Mouse (Mus musculus): Measurements from ENCODE around the gene Ackr2. TPM values are rescaled to one million over a fixed set of nuclear protein-coding genes. Genes with fewer than 3 reads are reported as not detected.

The Ackr2 gene
- total RNA-seq, 2 experiments from 2014 or later, result 5.9 to 9.5 TPM

DNA sequence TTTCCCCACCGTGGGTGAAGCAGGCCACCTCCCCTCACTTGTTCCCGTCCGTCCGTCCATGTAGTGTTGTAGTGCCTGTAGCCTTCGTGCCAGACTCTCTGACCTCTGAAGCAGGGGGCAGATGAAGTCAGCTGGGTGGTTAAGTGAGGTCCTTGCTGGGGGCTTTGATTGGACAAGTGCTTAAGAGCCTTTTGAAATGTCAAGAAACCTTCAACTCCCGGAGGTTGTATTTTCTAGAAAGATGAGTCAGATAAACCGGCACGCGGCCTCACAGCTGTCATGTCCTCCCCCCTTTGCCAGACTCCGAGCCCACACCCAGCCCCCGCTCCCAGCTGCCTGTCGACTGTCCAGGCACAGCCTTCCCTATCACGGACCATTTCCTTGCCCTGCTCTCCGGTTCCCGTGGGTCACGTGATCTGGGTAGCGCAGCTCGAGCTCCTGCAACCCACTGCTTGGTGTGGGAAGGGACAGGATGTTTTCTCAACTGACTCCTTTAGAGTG is 7.7 kb upstream of the Ackr2 start:
- peak; percentile 59 to 72 for DNase-seq (ENCODE audit: low spot score in 2 of 2)

DNA sequence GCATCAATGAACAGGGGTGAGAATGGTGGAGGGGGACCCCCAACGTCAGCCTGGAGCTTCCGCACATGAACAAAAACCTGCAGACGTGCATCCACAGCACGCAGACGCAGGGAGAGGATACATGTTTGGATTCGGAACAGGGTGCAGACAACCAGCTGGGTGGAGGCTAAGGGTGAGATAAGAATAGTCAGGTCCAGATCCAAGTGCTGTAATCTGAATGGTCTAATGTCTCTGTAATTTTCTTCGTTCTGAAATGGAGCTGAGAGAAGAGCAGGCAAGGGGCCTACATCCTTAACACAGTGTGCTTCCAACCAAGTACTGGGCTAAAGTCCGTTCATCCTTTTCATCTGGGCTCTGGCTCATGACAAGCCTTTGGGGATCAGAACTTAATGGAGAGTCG is 6.9 kb upstream of the Ackr2 start:
- DNase-seq (ENCODE audit: low spot score in 2 of 2), result no peak

DNA sequence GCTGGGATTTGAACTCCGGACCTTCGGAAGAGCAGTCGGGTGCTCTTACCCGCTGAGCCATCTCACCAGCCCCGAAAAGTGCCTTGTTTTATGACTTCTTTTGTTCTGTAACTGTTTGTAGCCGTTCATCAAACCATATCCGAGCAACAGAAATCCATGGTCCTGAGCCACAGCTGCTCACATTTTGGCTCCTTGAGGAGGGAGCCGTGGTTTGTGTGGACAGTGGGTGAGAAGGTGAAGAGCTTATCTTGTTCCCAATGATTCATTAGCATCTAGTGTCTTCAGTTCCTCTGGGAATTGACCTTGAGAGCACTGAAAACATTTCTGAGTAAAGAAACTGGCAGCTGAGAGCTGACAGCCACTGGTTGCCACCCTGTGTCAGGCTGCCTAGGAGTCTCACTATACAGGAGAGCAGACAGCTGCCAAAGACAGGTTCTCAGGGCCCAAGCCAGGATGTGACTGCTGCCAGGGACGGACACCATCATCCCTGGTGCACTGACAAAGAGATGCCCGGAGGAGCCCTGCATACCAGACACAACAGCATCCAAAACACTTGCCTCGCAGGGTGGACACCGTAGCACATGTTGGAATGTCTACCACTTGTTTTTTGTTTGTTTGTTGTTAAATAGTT is 6.0 kb upstream of the Ackr2 start:
- no peak for DNase-seq (ENCODE audit: low spot score in 2 of 2)

DNA sequence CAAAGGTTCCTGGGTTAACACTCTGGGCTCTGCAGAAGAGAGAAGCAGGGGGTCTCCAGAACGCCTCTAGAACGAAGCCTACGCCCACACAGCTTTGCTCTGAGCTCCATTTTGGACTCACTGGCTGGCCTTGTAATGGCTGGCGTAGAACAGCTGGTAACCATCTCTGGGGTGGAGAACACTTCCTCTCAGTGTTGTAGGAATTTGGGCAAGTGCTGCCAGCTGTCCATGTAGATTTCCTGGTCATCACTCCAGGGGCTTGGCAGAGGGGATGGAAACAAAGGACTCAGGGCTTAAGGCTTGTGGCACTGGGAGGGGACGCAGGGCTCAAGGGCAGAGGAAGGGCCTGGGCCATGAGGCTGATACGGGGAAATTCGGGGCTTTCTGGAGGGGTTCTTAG is 3.7 kb upstream of the Ackr2 start:
- DNase-seq (ENCODE audit: low spot score in 2 of 2), result no peak

DNA sequence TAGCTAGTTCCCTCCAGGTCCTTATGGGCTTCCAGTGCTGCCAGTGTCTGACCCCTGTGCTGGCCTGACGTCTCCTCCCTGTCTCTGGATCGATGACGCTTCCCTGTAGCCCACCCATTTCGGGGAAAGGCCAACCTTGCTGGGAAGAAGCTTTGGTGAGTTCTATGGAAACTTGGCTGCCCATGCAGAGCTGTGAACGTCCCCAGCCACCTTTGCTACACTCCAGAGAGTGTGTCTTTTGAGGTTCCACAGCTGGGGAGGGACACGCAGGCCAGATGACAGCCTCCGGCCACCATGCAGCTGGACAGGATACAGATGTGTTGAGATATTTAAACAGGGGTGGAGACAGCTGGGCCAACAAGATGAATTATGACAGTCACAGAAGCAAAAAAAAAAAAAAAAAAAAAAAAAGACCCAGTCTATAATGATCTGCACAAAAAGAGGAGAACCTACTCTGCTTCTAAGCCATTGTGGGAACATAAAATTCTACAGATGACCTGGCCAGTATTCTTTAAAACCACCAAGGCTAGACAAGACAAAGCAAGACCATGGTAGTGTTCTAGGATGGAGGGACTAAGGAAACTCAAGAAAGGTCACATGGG is 2.7 kb upstream of the Ackr2 start:
- no peak for DNase-seq (ENCODE audit: low spot score in 2 of 2)

DNA sequence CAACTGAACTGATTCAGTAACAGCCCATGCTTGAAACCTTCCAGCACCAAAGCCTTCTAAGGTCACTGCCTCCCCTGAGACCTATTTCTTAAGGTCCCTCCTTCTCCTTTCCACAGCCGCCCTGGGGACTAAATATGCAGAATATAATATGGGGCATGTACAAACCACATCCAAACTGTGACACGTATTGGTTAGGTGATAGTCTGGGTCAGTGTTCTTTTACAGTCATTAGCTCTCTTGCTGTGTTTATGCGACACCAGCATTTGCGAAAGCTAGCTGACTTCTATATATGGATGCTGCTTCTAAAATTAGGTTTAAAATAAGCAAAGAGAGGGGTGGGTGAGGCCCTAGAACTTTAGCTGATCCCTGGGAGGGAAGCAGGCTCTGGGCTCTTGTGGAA is 1.3 kb upstream of the Ackr2 start:
- no peak for DNase-seq (ENCODE audit: low spot score in 2 of 2)

DNA sequence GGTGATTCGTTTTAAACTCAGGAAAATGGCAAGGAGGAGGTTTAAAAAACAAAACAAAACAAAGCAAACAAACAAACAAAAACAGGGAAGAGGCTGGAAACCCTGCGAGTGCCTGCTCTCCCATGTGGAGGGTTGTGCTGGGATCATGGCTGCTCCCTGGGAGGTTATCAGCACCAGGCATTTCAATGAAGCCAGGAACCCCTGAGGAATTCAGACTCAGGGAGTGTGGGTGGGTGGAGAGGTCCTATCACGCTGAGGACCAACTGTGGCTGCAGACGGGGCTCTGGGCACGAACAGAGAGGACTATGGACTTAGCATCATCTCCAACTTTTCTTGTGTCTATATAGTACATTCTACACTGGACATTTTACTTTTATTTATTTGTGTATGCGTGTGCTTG is 1.2 kb downstream of the Ackr2 start:
- no peak for DNase-seq (ENCODE audit: low spot score in 2 of 2)

DNA sequence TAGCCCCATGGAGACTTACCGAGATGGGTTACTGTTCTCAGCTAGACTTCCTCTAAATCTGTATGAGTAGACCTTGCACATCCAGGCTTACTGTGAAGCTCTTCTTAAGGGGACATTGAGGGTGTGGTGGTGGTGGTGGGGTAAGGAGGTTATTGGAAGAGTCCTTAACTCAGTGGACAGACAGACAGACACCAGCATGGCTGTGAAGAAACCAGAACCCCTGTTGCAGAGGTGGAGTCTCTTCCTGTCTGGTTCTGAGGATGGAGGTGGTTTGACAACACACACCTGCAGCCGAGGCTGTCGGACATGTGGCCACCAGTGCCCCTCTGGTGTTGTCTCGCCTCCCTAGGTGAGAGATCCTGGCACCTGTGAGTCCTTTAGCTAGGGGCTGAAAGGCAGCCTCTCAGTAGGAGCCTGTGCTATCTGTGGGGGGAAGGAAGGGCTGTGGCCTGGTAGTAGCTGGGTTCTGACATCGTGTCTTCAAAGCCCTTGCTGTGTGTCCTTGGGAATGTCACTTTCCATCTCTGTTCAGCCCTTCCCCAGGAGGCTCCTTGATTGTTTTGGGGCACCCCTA is 2.2 kb downstream of the Ackr2 start:
- DNase-seq (ENCODE audit: low spot score in 2 of 2), result no peak

DNA sequence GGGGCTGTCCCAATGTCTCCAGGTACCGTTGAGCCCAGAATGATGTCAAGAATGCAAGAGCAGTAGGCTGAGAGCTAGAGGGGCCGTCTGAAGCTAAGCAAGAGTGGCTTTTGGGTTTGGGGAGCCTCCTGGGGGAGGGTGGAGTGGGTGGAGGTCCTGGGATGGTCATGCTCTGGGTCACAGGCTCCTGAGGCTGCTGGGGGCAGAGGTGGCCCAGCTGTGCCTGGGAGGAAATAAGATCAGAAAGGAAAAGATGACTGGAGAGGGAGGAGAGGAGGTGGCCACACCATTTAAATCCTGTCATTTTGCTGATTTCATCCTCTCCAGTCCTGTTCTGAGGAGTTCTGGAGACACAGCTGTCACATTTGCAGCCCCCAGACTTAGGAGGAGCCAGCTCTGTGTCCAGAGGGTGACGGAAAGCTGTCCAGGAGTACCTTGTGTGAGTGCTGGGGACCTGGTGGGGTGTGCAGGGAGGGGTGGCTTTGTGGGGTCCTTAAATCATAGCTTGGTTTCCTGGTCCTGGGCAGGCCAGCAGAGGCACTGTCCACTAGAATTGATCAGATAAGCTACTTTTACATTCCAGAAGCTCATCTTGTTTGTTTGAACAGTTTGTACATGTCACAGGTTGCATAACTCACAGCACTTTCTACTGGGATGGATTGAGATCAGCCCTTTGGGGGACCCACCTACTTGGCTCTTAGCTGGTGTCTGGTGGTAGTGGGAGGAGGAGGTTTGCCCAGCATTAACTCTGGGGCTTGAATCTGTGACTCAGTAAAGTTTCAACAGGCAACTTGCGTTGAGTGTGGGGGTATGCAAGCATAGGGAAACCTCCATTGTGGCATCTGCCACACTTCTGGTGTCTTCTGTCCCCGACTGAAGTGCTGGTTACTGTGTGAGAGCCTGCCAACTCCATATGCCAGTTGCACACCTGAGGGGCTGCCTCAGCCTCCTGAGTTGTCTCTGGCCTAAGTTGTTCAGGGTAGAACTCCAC is 3.9 kb downstream of the Ackr2 start:
- DNase-seq (ENCODE audit: low spot score in 2 of 2), result no peak

DNA sequence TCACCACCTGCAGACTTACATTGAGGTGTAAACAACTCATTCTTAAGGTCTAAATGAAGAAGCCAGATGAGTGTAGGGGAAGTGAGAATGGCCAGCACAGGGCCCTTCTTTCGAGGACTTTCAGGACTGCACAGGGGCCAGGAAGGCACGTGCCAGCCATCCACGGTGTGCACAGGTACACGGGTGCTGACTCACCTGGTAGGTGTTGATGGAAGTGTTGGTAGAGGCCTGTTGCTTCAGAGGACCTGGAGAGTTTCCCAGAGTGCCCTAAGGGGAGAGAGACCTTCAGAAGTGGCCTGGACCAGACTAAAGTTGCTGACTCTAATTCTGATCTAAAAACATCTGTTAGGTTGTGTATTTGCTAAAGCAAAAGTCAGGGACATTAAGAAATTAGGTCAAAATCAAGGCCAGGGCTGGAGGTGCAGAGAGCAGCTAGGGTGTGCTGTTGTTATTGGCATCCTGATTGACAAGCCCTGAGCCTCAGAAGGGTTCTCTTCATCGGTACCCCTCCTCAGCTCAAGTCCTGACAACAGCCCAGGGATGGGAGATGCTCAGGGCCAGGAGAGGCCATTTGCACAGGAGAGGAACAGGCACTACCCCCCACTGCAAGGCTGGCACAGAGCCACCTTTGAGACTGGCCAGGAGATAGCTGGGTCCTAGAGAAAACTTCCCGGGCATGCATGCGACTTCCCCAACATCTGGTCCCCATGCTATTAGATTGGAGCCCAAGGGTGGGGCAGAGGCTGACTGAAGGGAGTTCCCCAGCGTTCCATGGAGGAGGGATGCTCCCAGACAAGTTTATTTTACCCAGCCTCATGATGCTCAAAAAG is 5.5 kb downstream of the Ackr2 start:
- no peak for DNase-seq (ENCODE audit: low spot score in 2 of 2)

DNA sequence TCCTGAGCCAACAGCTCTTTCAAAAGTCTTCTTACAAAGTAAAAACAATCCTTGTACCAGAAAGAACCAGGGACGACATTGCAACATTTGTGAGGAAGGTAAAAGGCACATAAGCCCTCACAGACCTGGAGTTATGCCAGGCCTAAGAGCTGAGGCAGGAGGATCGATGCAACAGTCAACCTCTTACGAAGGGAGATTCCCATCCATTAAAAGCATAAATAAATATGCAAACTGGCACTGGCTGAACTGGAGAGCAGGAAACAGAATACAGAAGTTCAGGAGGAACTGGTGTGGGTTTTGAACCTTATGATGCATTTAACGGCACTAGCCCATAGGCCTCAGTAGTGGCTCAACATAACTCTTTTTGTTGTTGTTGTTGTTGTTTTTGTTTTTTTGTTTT is 6.2 kb downstream of the Ackr2 start:
- DNase-seq (ENCODE audit: low spot score in 2 of 2), result no peak

DNA sequence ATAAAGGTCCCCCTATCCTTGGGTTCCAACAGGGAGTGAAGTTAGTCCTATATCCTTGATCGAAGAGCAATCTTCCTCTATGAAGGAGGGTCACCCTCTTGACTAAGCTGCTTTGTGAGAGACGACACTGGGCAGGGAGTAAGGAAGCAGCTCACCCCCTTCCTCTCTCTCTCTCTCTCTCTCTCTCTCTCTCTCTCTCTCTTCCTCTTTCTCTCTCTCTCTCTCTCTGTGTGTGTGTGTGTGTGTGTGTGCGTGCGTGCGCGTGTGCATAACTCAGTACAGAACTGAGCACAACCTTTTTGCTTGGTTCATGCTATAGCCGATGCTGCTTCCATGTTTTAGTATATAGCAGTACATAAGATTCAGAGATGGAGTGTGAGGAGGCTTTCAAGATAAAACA is 6.8 kb downstream of the Ackr2 start:
- no peak for DNase-seq (ENCODE audit: low spot score in 2 of 2)

DNA sequence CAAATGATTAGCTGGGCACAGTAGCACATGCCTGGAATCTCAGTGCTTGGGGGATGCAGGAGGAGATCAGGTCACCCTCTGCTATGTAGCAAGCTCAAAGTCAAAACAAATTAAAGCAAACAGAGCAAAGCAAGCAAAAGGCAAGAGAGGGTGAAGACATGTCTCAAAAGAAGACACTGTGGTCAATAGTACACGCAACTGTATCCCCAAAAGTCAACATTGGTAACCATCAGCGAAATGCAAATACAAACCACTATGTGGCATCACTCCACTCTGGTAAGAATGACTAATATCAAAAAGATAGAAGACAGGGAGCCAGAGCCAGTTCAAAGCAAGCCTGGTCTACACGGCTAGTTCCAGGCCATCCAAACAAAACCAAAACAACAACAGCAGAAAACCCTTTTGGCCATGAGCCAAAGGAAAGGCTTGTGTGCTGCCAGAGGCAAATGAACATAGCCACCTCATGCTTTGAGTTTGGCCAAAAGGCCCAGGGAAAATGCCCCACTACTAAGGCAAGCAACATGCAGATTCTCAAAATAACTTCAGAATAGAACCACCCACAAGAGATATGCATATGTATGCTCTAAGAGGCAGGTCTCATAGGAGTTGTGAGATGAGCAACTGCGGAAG is 7.5 kb downstream of the Ackr2 start:
- peak in 1 of 2 experiments; percentile 59 for DNase-seq (ENCODE audit: low spot score in 2 of 2)

DNA sequence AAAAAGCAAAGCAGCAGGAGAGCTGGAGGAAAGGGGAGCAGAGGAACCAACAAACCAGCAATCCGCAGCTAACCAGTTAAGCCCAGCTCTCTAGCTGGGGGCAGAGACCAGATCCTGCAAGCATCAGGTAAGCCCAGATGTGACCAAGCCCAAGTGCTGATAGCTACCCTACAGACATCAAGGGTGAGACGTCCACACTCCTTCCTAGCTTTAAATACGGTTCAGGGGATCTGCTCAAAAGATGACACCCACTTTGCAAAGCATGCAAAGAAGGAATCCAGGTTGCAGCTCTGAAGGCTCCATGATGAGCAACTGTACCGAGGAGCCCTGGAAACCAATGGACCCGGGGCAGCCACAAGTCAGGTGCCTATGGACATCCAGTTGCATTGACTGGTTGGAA is 8.3 kb downstream of the Ackr2 start:
- DNase-seq (ENCODE audit: low spot score in 2 of 2), result no peak

DNA sequence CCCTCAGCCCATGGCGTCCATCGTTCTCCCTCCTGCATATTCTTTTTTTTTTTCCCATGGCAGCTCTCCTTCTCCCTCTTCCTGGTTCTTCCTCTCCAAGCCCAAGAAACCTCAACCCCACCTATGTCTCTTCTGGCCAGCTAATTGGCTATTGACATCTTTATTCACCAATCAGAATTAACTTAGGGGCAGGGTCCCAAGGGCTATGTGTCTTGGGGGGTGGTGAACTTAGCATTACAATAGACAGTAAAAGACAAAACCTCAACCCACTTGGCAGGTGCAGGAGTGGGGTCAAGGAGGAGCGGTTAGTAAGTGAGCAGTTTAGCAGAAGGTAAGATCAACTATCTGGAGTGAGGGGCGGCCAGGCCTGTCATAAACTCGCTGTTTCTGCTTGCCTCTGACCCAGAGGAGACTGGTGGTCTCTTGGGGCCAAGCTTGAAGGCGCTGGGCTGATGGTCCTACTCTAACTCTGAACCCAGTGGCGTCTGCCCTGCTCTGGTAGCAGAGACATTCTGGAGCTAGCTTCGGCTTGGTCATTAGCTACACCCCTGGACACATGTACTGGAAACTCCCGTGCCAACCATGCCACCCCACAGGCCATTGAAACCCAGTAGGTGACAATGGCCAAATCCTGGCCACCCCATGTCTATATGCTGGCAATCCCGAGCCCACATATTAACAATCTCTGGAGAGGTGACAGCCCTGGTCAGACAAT is 9.4 kb downstream of the Ackr2 start:
- DNase-seq (ENCODE audit: low spot score in 2 of 2), result no peak

DNA sequence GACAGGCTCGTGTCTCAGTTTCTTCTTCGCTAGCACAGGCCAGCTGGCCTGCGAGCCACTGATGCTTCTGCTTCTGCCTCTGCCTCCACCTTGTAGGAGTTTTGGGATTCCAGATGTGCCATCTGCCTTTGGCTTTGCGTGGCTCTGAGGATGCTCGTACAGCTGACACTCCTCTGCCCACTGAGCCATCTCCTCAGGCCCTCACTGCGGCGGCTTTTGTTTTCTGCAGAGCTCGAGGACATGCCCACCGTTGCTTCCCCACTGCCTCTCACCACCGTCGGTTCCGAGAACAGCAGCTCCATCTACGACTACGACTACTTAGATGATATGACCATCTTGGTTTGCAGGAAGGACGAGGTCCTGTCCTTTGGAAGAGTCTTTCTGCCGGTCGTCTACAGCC is 10.2 kb downstream of the Ackr2 start:
- DNase-seq (ENCODE audit: low spot score in 2 of 2), result no peak

DNA sequence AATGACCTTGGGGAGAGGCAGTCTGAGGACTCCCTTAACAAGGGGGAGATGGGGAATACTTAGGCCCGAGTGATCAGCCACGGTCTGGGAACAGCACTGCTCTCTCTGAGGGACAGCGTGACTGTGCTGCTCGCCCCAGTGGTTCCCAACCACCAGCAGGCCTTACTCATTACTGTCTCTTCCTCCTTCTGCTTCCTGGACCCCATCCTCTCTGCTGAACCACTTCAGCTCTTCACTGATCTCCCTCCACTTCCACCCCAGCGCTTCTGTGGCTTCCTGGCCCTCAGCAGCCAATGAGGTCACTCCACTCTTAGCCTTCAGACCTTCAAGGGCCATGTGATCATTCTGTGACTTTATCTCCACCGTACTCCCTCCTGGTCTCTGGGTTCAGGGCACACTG is 11.5 kb downstream of the Ackr2 start:
- DNase-seq (ENCODE audit: low spot score in 2 of 2), result no peak

DNA sequence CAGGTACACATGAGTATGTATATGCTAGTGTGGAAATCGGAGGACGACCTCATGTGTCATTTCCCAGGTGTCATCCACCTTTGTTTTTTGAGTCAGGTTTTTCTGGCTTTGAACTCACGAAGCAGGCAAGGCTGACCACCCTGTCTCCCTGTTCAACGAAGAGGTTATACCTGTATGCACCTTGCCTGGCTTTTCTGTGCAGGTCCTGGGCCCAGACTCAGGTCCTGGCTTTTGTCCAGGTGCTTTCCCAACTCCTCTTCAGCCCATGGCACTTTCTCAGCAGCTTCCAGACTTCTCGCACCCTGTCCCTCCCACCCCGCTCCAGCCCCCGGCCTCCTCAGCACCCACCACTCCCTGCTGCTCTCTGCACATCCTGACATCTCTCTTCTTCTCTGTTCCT is 13.0 kb downstream of the Ackr2 start:
- no peak for DNase-seq (ENCODE audit: low spot score in 2 of 2)

DNA sequence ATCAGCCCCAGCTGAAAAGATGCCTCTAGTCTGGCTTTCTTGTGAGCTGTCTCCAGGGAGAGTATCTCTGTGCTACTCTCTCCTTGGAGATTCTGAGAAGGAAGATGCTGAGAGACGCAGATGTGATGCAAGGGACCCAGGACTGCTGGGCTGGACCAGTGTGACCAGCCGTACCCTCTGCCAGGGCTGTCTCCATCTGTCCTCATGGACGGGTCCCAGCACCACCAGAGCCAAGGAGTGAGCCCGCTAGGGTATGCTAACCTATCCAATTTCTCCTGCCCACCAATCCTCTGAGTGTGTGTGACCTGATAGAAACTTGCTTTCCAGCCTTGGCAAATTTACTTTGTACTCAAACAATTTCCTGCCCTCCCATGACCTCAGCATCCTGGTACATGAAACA is 14.6 kb downstream of the Ackr2 start:
- no peak for DNase-seq (ENCODE audit: low spot score in 2 of 2)
